Mouse (Mus musculus) liver, postnatal 0 days (tissue): ENCODE results near the gene Mycbp2.

Experiments used
- CTCF ChIP-seq: sonication (generic); IDR thresholded peaks from 2 replicates; pipeline ENCODE4 v1.5.1; 2016; ENCODE audit warnings: antibody characterized with exemption, low read depth
- EP300 ChIP-seq: IDR thresholded peaks from 2 replicates; pipeline ENCODE4 v1.6.1; 2016; ENCODE audit warnings: antibody characterized with exemption, low read depth, mild to moderate bottlenecking

GRCm38 (mm10) chr14:103098587-103099235, 247.9 kb downstream of the Mycbp2 start:
- TF ChIP-seq EP300 (no peak), CTCF (no peak)
